Mouse (Mus musculus) cerebellum, adult 18-20 months (tissue): Measurements from ENCODE around the gene 5730596B20Rik.
A peak's percentile ranks its signal among the peaks of the same experiment; 100 is the strongest.

Experiments
- DNase-seq, 2 experiments: peaks; one replicate each; pipeline ENCODE4 v3.0.0; 2021

5730596B20Rik gene

DNA sequence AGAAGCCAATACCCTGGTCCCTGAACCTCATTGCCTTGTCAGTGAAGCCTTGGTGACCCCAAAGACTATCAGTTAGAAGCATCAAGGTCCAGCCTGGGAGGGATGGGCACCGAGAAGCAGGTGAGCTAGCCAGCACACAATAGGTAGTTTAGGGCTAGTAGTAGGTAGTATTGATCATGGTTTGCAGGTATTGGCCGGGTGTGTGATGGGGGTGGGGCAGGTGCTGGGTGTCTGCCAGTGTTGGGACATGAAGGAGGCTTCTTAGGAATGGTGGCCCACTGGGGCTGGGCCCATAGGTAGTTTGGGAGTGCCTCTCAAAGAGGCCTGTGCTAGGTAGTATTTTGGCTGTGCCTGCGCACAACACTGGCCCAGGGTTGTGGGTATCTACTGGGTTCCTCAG lies 37.8 kb downstream of the 5730596B20Rik start:
- DNase-seq: no peak

- DNase-seq: no peak
These were observed 38.7 kb downstream of the 5730596B20Rik start for GRCm38 (mm10) chr6:52215771-52216535.

DNA sequence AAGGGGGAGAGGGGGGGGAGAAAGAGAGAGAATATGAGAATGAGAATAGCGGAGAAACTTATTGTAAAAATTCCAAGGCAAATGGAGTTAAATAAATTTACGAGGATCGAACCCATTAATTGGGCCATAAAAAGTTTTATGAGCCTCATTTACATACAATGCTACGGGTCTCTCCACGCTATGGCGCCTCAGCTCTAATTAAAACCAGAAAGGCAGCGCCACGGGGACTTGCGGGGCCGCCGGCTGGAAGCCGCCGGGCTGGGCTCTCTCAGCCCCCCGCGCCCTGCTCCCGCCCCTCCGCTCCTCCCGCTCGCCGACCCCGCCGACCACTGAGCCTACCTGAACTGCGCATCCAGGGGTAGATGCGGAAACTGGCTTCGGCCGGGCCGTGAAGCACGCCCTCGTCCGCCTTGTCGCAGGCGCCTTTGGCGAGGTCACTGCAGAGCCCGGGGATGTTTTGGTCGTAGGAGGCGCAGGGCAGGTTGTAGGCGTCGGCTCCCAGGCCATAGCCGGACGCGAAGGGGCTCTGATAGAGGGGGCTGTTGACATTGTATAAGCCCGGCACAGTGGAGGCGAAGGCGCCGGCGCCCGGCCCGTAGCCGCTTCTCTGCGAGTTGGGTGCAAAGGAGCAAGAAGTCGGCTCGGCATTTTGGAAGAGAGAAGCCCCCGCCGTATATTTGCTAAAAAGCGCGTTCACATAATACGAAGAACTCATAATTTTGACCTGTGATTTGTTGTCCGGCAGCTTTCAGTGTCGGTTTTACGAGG lies 39.6 kb downstream of the 5730596B20Rik start:
- no peak for DNase-seq

DNA sequence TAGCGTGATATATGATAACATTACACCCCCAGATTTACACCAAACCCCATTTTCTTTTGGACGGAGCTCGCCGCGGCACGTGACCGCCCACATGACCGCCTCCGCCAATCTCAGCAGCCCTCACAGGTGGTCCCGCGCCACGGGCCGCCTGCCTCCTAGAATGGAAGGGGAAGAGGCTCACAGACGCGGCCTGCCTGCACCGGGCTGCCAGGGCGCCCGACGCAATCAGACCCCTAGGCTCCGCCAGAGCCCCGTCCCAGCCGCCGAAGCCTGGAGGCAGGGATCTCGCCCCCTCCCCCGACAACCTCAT lies 40.1 kb downstream of the 5730596B20Rik start:
- no peak for DNase-seq

DNA sequence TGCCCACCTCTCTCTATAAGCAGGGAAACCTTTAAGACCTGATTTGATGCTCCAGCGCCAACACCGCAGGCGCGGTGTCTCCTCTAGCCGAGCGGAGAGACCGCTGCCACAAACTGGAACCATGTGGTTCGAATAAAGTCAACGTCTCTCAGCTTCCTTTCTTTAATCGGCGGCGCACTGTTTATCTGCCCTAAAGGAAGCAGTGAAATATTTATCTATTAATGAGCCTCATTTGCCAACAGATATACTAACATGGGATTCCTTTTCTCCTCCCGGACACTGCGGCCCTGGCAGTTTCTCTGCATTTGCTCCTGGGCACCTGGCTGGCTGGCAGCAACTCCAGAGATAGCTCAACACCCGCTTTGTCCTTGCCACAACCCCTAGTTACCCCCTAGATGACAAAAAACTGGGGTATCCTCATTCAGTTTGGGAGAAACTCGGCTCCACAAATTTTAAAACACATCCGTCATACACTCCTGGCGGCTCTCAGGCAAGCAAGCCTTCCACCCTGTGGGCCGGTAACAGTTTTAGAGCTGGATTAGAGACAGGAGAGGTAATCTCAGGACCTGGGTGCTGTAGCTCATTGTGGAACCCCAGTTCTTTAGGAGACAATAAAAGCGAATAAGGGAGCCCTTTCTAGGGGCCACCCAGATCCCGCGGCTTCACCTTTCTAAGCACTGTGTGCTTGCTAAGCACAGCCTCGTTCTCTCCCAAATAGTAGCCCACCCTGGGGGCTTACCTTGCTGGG lies 40.8 kb downstream of the 5730596B20Rik start:
- no peak for DNase-seq

DNA sequence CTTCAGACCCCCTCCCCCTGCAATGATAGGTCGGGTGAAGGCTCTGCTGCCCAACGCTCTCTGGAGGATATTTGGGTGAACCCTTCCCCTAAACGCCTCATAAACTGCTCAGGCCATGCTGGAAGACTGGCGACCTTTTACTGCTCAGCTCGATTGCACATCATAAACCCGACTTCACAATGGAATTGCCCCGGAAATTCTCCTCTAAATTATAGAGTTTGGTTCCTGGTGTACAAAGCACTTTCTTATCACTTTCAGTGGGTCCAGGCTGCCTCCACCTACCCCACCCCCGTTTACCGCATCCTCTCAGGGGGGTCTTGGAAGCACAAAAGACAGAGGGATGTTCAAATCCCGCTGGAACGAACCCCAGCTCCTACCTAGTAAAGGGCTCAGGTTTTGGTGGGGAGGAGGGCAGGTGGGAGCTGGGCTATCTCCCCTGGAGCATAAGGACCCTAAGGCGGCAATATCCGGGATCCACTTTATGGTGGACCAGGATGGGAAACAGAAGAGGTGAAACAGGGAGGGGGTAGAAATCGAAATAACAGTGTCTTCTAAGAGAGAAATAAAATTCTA lies 41.4 kb downstream of the 5730596B20Rik start:
- DNase-seq: no peak

GRCm38 (mm10) chr6:52219234-52219942 lies 42.1 kb downstream of the 5730596B20Rik start:
- DNase-seq: no peak

GRCm38 (mm10) chr6:52220003-52220864 lies 42.9 kb downstream of the 5730596B20Rik start:
- DNase-seq: no peak

- DNase-seq: no peak
These were observed 43.6 kb downstream of the 5730596B20Rik start for GRCm38 (mm10) chr6:52220865-52221310.

- peak; percentile 69 to 84 for DNase-seq
These were observed 44.2 kb downstream of the 5730596B20Rik start, which contains the start of gene Hoxa7 for GRCm38 (mm10) chr6:52221337-52221992. Hoxa7 (minus strand) TSS chr6:52221854.

- no peak for DNase-seq
These were observed 44.8 kb downstream of the 5730596B20Rik start for GRCm38 (mm10) chr6:52221993-52222685.

DNA sequence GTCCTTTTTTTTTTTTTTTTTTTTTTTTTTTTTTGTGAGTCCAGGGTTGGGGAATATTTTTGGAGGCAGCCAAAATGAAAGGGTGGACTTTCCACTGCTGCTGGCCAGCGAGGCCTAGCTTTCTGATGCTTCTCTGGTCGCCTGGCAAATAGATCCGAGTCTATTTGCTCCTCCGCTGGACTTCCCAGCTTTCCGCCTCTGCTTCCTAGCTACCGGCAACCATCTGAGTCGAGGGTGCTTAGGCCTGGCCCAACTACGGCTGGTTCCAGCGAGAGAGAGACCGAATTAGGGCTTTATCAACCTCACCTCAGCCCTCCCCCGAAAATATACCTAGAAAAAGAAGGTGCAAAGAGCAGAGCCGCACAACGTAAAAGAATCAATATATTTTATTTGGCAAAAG lies 45.4 kb downstream of the 5730596B20Rik start:
- DNase-seq: no peak

DNA sequence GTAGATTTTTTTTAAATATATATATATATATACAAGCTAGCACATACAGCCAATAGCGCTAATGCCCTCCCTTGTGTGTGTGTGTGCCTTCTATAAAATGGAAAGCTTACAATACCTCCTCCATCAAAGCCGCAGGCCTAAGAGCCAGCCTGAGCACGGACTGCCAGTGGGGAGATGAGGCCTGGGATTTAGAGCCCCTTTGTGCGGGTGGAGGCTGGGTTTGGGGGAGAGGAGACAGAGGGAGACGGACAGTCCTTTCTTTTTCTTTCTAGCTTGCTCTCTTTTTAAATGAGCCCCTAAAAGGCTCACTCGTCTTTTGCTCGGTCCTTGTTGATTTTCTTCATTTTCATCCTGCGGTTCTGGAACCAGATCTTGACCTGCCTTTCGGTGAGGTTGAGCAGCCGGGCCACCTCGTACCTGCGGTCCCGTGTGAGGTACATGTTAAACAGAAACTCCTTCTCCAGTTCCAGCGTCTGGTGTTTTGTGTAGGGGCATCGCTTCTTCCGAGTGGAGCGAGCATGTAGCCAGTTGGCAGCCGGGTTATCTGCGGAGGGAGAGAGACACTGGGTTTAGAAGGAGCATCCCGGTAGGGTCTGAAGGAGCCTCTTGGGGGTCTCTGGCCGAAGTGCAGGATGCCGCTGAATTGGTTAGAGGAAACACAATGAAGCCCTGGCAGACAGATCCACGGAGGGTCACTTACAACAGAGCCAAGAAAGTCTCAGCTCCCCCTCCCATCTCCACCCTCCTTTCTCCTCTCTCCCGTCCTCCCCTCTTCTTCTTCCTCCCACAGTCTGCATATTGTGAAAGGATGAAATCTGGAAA lies 46.9 kb downstream of the 5730596B20Rik start:
- no peak for DNase-seq

DNA sequence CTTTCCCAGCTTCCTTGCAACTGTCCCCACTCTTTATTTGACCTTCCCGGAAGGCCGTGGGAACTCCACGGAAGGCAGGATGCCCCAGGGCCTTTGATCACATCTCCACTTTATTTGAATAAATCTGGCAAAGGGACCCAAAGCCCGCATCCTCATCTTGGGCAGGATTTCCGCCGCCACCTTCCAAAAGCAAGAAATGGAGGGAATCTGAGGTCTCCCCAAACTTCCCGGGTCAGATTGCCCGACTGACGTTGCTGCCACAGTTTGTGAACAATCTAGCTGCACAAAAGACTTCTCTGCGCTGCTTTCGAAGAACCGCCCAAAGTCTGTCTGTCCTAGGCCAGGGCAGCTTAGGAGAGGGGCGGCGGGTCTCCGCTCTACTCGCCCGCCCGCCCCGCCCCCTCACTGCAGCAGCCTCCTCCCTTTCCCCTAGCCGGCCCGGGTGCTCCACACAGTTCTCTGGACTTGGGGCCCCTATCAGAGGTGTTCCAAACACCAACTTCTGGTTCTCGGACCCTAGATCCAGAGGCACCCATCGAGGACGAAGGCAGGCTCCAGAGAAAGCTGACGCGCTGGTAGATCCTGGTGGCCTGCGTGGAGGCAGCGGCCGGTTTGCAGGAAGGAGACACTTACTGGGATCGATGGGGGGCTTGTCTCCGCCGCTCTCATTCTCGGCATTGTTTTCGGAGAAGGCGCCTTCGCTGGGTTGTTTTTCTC lies 47.8 kb downstream of the 5730596B20Rik start:
- DNase-seq: no peak

DNA sequence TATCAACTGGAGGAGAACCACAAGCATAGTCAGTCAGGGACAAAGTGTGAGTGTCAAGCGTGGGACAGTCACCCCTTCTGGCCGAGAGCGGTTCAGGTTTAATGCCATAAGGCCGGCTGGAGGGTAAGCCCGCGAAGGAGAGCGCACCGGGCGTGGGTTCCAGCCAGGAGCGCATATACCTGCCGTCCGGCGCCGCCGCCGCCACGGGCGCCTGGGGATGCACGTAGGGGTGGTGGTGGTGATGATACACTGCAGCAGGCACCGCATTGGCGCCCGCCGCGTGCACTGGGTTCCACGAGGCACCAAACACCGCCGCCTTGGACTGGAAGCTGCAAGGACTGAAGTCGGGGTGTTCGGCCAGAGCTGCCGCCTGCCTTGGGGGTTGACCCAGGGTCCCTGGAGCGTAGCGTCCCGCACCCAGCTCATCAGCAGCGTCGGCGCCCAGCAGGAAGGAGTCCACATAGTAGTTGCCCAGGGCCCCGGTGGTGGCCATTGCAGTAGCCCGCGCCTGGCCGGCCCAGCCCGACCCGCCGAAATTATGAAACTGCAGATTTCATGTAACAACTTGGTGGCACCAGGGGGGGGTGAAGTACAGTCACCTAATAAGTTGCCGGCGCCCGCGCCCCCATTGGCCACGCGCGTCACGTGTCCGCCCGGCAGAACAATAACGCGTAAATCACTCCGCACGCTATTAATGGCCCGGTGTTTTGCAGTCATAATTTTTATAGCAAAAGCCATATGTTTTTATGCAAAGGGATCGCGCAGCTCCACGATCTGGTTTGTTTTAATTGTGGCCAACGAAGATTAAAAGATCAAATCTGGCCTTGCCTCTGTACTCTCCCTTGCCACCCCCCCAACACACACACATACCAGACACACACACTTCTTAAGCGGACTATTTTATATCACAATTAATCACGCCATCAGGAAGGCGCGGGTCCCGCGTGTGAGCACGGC lies 48.6 kb downstream of the 5730596B20Rik start:
- no peak for DNase-seq

DNA sequence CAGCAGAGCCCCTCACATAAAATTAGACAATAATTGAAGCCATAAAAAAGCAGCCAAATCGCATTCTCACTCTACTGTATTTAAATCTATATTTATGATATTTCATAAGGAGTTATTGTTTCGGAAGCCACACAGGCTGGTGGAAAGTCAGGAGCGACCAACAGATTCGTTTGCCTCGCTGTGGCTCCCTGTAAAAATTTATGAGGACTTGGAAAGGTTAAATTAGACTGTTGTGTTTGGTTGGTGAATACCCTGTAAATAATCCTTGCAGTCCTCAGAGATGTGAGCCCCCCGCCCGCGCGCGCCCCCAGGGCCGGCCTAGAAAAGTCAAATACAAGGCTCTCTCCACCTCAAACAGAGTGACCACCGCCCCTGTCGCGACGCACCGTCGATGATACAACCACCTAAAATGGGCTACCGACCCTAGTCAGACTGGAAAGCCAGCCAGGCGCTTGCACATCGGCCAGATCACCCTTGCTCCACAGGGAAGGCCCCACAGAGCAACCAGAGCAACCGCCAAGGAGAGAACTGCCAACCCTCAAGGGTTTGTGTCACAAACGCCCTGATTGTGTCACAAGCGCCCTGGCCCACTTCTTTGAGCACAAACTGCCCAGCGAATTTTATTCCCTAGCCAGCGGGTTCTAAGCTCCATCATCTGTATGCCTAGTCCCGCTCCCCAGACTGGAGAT lies 49.4 kb downstream of the 5730596B20Rik start:
- no peak for DNase-seq
